Mouse (Mus musculus) urinary bladder, postnatal 36 days (tissue): ENCODE results near the gene Sbno2.

Experiments
- DNase-seq, 2 experiments: peaks; one replicate each; pipeline ENCODE4 v3.0.0; 2022; ENCODE audit warnings: low spot score in 2 of 2, mixed read lengths in 1 of 2

The Sbno2 gene

GRCm38 (mm10) chr10:80123932-80124562 is 18.7 kb upstream of the Sbno2 start:
- DNase-seq = no peak

GRCm38 (mm10) chr10:80121639-80122038 is 16.3 kb upstream of the Sbno2 start:
- DNase-seq = no peak

DNA sequence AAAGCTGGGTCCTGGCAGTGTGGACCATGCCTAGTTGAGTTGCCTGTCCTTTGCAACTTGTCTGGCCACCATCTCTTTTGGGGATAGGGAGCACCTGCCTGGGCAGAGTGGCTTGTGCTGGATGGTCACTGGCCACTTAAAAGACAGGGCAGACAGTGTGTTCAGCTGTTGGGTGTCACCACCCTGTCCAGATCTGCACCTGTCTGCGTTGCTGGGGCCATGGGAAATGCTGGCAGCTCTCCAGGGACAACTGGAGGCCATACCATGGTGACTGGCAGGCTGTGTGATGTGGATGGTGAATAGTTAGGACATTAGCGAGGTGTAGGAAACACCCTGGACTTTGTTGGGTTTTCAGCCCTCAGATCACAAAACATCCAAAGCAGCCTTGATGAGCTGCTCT is 14.8 kb upstream of the Sbno2 start:
- no peak for DNase-seq

DNA sequence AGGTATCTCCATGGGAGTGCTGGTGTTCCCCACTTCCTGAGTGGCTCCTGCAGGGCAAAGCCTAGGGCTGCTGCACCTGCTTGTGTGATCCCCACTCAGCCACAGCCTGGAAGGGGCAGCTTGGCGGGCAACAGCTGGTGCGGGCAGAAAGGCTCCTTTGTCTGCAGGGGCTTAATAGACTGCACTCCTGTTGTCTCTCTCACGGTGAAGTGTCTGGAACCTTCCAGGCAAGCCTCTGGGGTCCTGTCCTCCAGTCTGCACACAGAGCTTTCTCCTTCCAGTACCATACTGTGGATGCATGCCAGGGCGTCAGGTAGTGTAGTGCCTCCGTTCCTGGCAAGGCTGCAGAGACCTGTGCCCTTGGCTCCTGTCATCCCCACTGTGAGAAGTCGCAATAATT is 13.2 kb upstream of the Sbno2 start:
- no peak for DNase-seq

DNA sequence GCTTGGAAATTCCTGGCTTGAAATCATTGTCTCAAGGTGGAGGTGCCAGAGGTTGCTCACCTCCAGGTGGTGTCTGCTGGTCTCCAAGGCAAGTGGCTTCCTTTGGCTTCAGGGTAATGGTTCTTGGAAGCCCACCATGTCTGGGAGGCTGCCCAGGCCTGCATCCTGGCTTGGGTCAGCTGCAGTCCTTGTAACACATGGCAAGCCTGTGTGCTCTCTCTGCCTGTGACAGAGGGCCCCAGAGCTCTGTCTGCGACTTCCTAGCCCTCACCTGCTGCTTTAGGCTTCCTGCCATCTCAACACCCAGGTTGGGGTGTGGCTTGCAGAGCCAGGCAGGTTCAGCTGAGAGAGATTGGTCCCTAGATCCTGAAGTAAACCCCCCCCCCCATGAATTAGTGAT is 12.4 kb upstream of the Sbno2 start:
- no peak for DNase-seq

DNA sequence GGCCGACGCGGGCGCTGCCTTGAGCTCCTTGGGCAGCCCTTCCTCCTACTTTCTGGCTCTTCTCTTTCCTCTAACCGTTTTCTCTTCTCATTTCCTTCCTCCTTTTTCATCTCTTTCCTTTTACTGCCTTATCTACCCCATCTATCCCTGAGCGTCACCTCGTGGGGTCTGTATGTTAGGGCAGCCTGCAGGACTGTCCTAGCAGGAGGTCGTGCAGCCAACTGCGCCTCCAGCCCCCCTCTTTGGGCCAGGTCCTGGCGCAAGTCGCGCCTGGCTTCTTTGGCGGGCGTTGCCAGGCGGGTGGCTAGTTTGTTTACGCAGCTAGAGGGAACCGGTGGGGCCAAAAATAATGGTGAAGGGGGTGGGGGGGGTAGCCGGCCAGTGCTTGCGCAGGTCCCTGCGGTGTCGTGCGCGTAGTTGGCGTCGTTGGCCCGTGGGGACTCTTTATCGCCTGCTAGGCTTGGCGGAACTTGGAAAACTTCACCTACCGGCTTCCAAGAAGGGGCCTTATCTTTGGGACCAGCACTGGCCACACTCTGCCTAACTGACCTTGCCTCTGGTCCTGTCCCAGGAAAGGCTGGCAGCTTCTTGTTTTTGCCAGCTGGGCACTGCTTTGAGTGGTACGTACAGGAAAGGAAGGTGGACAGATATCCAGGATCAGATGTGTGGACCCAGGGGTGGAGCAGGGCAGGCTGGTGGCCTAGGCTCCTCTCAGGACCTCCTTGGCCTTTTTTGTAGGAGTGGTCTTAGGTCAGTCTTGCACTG is 11.7 kb upstream of the Sbno2 start:
- peak in 1 of 2 experiments; percentile 62 for DNase-seq

- no peak for DNase-seq
Measured at GRCm38 (mm10) chr10:80116563-80116926, 11.2 kb upstream of the Sbno2 start.

- no peak for DNase-seq
Measured at GRCm38 (mm10) chr10:80115944-80116335, 10.6 kb upstream of the Sbno2 start.

- DNase-seq = peak; percentile 98 to 99
Measured at GRCm38 (mm10) chr10:80115290-80115943, 10.0 kb upstream of the Sbno2 start, which contains the start of gene Stk11. Stk11 (plus strand) TSS chr10:80115803.

DNA sequence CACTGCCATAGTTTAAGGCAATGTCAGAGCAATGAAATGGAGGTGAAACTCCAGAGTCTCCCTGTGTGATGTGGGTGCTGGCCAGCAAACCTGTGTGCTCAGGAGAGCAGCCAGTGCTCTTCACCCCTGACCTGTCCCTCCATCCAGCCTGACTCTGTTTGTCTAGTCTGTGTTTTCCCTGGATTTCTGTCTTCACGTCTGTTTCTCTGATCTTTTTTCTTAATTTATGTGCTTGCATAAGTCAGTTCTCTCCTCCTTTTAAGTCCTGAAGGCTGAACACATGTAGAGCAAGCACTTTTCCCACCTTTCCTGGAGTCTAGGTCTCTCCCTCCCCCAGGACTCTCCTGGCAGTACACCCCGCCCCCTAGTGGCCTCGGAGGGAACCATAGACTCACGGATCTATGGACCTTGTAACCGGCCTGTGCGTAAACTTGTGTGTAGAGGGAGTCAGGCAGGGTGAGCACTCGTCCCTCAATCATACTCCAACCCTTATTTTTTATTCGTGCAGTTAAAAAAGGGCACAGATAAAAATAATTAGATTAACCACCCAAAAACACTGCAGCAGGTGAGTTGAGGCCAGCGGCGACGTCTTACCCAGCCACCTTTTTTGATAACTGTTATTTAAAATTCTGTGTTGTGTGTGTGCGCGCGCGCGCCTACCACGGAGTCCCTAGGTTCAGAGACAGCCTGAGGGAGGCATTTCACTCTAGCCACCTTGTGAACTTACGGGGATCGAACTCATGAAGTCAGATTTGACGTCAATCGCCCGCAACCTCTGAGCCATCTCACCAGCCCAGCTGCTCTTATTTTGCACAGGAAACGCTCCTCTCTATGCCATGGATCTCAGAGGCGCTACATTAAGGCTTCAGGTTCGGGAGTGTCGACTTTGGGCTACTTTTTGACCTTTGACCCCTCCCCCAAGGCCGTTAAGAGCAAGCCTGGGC is 9.2 kb upstream of the Sbno2 start:
- DNase-seq = peak; percentile 88 to 91

DNA sequence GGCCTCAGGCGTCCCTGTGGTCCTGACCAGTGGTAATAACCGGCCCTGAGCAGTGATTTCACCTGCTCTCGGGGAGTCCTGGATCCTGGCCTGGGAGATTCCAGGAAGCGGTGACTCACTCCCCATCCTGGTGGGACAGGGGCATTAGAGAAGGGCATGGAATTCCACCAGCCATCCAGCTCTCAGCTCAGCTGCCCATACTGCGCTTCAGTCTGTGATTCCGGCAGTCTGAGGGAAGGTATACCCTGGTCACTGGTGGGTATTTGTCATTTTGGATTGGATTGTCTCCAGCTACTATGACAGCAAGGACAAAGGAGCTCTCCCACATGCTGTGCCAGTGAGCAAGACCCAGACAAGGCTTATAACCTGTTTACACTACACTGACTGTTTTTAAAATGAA is 2.3 kb upstream of the Sbno2 start:
- no peak for DNase-seq

DNA sequence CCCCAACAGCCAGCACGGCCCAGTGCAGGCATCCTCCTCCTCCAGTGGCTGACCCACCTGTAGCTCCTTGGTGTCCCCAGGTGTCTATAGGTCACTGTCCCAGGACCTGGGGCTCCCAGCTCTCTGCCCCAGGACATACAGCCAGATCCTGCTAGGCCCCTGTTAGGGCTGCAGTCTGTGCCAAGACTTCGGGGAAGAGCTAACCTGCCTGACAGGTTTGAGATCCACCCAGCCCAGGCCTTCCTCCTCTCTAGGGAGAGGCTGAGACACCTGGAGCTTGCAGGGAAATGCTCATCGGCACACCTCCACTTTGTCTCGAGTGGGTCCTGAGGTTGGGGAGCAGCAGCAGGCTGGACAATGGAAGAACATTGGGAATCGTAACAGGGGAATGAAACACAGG is 555 bp upstream of the Sbno2 start:
- DNase-seq = peak in 1 of 2 experiments; percentile 46

GRCm38 (mm10) chr10:80104181-80104580 is 1.2 kb downstream of the Sbno2 start:
- DNase-seq = no peak

GRCm38 (mm10) chr10:80103032-80103431 is 2.3 kb downstream of the Sbno2 start:
- DNase-seq = no peak

DNA sequence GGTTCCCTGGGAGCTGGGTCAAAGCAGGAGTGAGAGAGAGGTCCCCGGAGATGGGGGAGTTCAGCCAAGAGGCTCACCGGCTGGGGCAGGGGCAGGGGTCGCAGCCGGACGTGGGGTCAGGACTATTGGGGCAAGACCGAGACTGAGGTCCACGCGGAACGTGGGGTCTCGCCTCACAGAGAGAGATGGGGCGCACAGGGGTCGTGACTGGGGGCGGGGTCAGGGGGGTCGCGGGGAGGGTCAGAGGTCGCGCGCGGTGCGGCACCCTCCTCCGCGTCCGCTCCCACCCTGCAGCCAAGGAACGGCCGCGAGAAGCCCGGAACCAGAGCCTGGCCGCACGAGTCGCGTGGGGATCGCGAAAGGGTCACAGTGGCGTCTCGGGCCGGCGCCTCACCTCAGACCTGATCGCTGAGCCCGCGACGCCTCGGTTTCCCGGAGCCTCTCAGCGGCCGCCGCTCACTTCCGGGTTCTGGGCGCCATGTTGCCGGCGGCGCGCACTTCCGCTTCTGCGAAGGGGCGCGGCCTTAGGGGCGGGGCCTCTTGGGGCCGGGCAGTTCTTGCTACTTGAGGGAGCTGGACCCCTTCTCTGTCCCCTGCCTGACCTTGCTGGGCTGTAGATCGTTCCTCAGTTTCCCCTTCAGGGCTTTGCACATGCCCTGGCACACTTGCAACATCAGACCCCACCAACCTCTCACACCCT is 3.0 kb downstream of the Sbno2 start:
- peak; percentile 85 to 87 for DNase-seq

GRCm38 (mm10) chr10:80100982-80101381 is 4.4 kb downstream of the Sbno2 start:
- DNase-seq = peak in 1 of 2 experiments; percentile 48

DNA sequence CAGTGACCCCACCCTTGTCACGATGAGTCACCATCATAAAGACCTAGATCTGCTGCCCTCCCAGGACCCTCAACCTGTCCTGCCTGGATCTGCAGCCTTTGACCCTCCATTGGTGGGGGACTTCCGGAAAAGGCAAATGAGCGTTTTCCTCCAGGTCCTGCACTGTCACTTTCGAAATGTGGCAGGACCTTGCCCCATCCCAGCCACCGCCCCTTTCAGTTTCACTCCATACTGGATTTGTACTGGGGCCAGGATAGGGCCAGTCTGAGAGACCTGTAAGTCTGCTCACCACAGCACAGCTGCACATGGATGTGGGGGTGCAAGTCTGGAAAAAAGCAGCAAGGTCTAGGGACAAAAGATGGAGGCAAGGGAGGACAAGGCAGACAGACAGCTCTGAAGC is 6.7 kb downstream of the Sbno2 start:
- DNase-seq = no peak

GRCm38 (mm10) chr10:80097275-80097674 is 8.1 kb downstream of the Sbno2 start:
- DNase-seq = no peak

DNA sequence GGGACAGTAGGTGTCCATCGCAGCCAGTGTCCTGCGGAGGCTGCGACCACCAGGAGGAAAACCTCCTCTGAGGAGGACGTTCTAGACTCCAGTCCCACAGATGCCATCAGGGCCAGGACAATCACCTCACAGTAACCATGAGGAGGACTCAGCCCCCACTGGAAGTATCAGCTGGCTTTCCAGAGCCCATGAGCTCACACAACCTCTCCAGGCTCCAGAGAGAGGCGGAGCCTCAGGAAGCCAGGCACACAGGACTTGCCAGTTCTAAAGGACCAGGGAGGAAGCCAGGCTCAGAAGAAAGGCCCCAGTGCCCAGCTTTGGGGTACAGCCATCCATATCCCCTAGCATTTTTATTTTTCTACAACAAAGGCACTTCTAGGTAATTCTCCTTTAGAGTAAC is 9.8 kb downstream of the Sbno2 start:
- no peak for DNase-seq

GRCm38 (mm10) chr10:80094684-80095083 is 10.7 kb downstream of the Sbno2 start:
- DNase-seq = no peak

DNA sequence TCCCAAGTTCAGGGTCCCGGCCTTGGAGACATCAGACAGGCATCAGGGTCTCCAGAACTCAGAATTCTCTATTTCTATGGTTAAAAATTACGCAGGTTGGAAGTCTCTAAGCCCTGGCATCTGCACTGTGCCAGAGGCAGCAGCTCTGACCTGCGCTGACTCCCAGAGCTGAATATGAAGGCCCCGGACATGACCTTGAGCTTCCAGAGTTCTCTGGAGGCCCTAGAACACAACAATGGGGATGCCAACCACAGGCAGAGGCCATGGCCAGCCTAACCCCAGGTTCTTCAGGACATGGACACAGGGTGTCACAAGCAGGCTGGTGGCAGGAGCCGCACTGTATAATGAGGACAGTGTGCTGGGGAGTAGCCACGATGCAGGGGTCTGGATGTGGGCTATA is 11.3 kb downstream of the Sbno2 start:
- no peak for DNase-seq
